Mouse (Mus musculus) heart, postnatal 0 days (tissue): Measurements from ENCODE around the gene Scamp2. TPM values are rescaled to one million over a fixed set of nuclear protein-coding genes. Genes with fewer than 3 reads are reported as not detected.

Experiments used
- ATAC-seq: fragments of 200-750 bp; cut with Nextera tagmentation; 2 replicates; pipeline ENCODE4 v1.8.0; 2017; ENCODE audit warnings: low read depth, moderate number of reproducible peaks, moderate library complexity; ENCODE audit not compliant: insufficient read depth
- DNase-seq: peaks from one replicate; pipeline ENCODE4 v3.0.0-alpha.2; 2016; ENCODE audit warnings: low spot score
- H3K27ac ChIP-seq: fragments of 300-500 bp; sonication (generic); 2 replicates; pipeline ENCODE4 v1.5.1; 2014; ENCODE audit warnings: low read depth, mild to moderate bottlenecking
- H3K27me3 ChIP-seq: fragments of 300-500 bp; sonication (generic); 2 replicates; pipeline ENCODE4 v1.6.1; 2014; ENCODE audit warnings: low read length, mixed read lengths; ENCODE audit not compliant: control insufficient read depth, insufficient read depth
- H3K36me3 ChIP-seq: fragments of 300-500 bp; sonication (generic); replicated peaks from 2 replicates; pipeline ENCODE4 v1.6.1; 2014; ENCODE audit warnings: low read length, mixed read lengths; ENCODE audit not compliant: control insufficient read depth, insufficient read depth
- H3K4me1 ChIP-seq: fragments of 300-500 bp; sonication (generic); 2 replicates; pipeline ENCODE4 v1.6.1; 2014; ENCODE audit warnings: antibody characterized with exemption; ENCODE audit not compliant: control insufficient read depth, insufficient read depth
- H3K4me2 ChIP-seq: fragments of 300-500 bp; sonication (generic); 2 replicates; pipeline ENCODE4 v1.6.1; 2014; ENCODE audit warnings: low read depth, mild to moderate bottlenecking, low read length, moderate library complexity
- H3K4me3 ChIP-seq: fragments of 300-500 bp; sonication (generic); 2 replicates; pipeline ENCODE4 v1.5.1; 2014; ENCODE audit warnings: low read depth, low read length
- H3K9ac ChIP-seq: fragments of 300-500 bp; sonication (generic); replicated peaks from 2 replicates; pipeline ENCODE4 v1.6.1; 2014; ENCODE audit warnings: low read depth, low read length, mixed read lengths
- H3K9me3 ChIP-seq: fragments of 300-500 bp; sonication (generic); replicated peaks from 2 replicates; pipeline ENCODE4 v1.6.1; 2016; ENCODE audit warnings: low read length; ENCODE audit not compliant: control insufficient read depth
- CTCF ChIP-seq: IDR thresholded peaks from 2 replicates; pipeline ENCODE4 v1.5.1; 2016; ENCODE audit warnings: antibody characterized with exemption, control low read depth, low read depth
- EP300 ChIP-seq: IDR thresholded peaks from 2 replicates; pipeline ENCODE4 v1.6.1; 2016; ENCODE audit warnings: antibody characterized with exemption, low read depth
- WGBS: fragments of 180-500 bp; shearing (Covaris S2); extraction: QIAGEN DNeasy Blood & Tissue Kit; methylation state at CpG from one replicate; pipeline ENCODE4 v1.1.7; 2014; 5-methylcytosine and 5-hydroxymethylcytosine counted together
- polyA plus RNA-seq: library from polyadenylated mRNA; unstranded; fragments of >200 nt; fragmentation: Nextera tagmentation; extraction: Ambion mirVana; gene quantifications from 2 replicates; pipeline ENCODE4 v1.2.1, GENCODE M21; 2015
- total RNA-seq: library from RNA; depleted of rRNA; stranded (reverse); fragments of >200 nt; gene quantifications from 2 replicates; pipeline ENCODE4 v1.2.3, GENCODE M21; 2014; ENCODE audit warnings: low replicate concordance; rRNA removed

The Scamp2 gene
- total and polyA plus RNA-seq, 2 experiments from 2014 or later: 45.9 to 91.7 TPM

DNA sequence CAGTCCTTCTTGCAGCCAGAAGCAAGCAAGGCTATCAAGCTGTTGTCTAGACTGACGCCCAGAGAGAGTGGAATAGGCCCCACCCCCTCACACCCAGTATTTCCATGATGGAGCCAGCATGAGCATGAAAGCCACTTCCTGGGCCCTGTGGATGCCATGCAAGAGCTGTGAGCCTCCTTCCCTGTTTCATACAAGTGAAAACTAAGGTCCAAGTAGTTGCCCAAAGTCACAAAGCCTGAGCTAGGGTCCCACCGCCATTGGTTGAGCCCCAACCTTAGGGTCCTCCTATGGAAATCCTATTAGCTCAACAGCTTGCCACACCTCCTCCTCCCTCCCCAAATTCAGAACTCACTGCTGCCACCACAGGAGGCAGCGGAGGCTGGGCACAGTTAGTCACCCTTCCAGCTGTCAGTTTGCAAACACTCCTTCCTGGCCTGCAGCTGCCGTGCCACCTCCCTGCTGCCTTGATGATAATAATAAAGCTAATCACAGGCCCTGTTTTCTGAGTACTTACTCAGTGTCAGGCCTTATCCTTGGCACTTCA, 72.8 kb downstream of the Scamp2 start:
- ATAC-seq (no peak), DNase-seq (no peak)
- H3K9ac ChIP-seq: no peak overlapping the region
- H3K27me3 ChIP-seq: no peaks in the 10 kb centered on the region
- H3K4me3 ChIP-seq: no peak overlapping the region
- no peak overlapping the region for H3K4me2 ChIP-seq
- 38% methylated on average over 4 of the region's 4 CpGs for WGBS
- H3K36me3 ChIP-seq: peaks cover 27% of the 10 kb centered on the region
- H3K9me3 ChIP-seq: no peaks in the 10 kb centered on the region
- peak overlapping the region; percentile 25; the same call in 1 of the 2 replicates for H3K27ac ChIP-seq
- H3K4me1 ChIP-seq: peaks cover 26% of the 10 kb centered on the region
- peak; percentile 31; the same call in 1 of the 2 replicates for TF ChIP-seq CTCF
- TF ChIP-seq EP300: no peak

DNA sequence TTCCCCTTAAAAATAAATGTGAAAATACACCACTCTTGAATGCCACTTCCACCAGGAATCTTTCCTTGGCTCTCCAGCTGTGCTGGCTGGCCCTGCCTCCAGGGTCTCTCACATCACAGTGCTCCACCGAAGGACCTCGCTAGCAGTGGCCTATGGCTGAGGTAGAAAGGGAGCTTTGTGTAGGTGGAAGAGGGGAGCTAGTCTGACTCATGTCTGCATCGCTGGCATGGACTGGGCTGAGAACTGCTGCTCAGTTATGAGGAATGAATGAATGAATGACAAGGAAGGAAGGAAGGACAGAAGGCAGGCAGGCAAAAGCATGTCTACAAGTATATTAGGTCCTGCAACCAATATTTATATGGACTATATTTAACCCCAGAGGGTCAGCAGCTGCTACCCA, 76.5 kb downstream of the Scamp2 start:
- Histone ChIP-seq H3K36me3 (no peaks in the 10 kb centered on the region), H3K4me3 (no peak overlapping the region), H3K27me3 (no peaks in the 10 kb centered on the region), H3K9me3 (no peaks in the 10 kb centered on the region), H3K4me2 (peak overlapping the region; percentile 50; the same call in 1 of the 2 replicates), H3K27ac (peak overlapping the region; percentile 86), H3K4me1 (peaks cover 55% of the 10 kb centered on the region), H3K9ac (0 out of 2 replicates have a peak overlapping the region, but pooled peaks have one; percentile 16)
- DNase-seq (no peak), ATAC-seq (no peak)
- 22% methylated on average over 3 of the region's 3 CpGs for WGBS
- TF ChIP-seq EP300 (no peak), CTCF (no peak)

DNA sequence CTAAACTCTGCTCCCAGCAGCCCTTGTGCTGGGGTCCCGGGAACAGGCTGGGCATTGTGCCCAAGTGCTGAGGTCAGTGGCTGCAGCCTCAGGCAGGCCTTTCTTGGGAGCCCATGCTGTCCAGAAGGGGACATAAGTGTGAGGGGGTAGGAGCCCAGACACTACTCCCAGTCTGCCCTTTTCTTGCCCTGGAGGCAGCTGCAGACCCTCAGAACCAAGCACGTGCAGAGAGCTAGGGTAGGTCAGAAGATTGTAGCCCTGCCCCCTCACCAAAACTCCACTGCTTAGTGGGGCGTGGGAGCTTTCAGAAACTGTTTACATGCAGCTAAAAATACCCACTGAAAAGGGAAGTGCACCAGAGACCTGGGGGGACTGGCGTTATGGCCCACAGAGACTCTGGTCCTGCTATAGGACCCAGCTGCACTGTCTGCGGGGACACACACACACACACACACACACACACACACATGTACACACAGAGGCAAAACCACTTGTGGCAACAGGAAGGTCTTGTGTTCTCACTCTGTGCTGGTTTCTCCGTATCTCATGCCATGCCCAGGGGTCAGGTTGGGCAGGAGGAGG, 77.1 kb downstream of the Scamp2 start:
- H3K27me3 ChIP-seq: no peaks in the 10 kb centered on the region
- ATAC-seq (peak; percentile 70), DNase-seq (peak; percentile 83)
- H3K36me3 ChIP-seq: no peaks in the 10 kb centered on the region
- H3K4me2 ChIP-seq: peak overlapping the region; percentile 50
- peaks cover 55% of the 10 kb centered on the region for H3K4me1 ChIP-seq
- 3% methylated on average over 6 of the region's 6 CpGs for WGBS
- H3K9ac ChIP-seq: peak overlapping the region; percentile 16; the same call in 1 of the 2 replicates
- 0 out of 2 replicates have a peak, but pooled peaks have one; percentile 50 for TF ChIP-seq EP300
- TF ChIP-seq CTCF: no peak
- H3K27ac ChIP-seq: peak overlapping the region; percentile 86
- no peak overlapping the region for H3K4me3 ChIP-seq
- no peaks in the 10 kb centered on the region for H3K9me3 ChIP-seq

Other genes with a start within 250 kb of the Scamp2 start
- 14.0 and 14.1 TPM in 2 replicates for gene Ppcdc, start 120.8 kb upstream of the Scamp2 start, total RNA-seq
- gene Ppcdc, start 120.8 kb upstream of the Scamp2 start, polyA plus RNA-seq: 14.1 and 14.3 TPM in 2 replicates
- gene Scamp5, start 92.9 kb upstream of the Scamp2 start, total RNA-seq: 16.1 and 19.6 TPM in 2 replicates
- gene Scamp5, start 92.9 kb upstream of the Scamp2 start, polyA plus RNA-seq: 7.0 TPM in 2 replicates
- 13.8 and 21.3 TPM in 2 replicates for gene Rpp25, start 56.9 kb upstream of the Scamp2 start, total RNA-seq
- 11.3 and 15.0 TPM in 2 replicates for gene Rpp25, start 56.9 kb upstream of the Scamp2 start, polyA plus RNA-seq
- gene Cox5a, start 39.7 kb upstream of the Scamp2 start, total RNA-seq: 1,146 and 1,154 TPM in 2 replicates
- 4,139 and 4,337 TPM in 2 replicates for gene Cox5a, start 39.7 kb upstream of the Scamp2 start, polyA plus RNA-seq
- gene Fam219b, start 23.4 kb upstream of the Scamp2 start, total RNA-seq: 4.5 and 9.2 TPM in 2 replicates
- 8.0 and 8.8 TPM in 2 replicates for gene Fam219b, start 23.4 kb upstream of the Scamp2 start, polyA plus RNA-seq
- gene Mpi, start 8.2 kb upstream of the Scamp2 start, total RNA-seq: 130 TPM in 2 replicates
- gene Mpi, start 8.2 kb upstream of the Scamp2 start, polyA plus RNA-seq: 97.7 and 99.1 TPM in 2 replicates
- 28.1 and 189 TPM in 2 replicates for gene Ulk3, start 28.5 kb downstream of the Scamp2 start, total RNA-seq
- 6.6 and 8.0 TPM in 2 replicates for gene Ulk3, start 28.5 kb downstream of the Scamp2 start, polyA plus RNA-seq
- not detected in 2 replicates for gene Cplx3, start 45.3 kb downstream of the Scamp2 start, total RNA-seq
- 0.07 TPM in 1 of 2 replicates, not detected in the other for gene Cplx3, start 45.3 kb downstream of the Scamp2 start, polyA plus RNA-seq
- 0.15 TPM in 1 of 2 replicates, not detected in the other for gene Lman1l, start 59.8 kb downstream of the Scamp2 start, total RNA-seq
- not detected in 2 replicates for gene Lman1l, start 59.8 kb downstream of the Scamp2 start, polyA plus RNA-seq
- 44.6 and 54.2 TPM in 2 replicates for gene Csk, start 92.7 kb downstream of the Scamp2 start, total RNA-seq
- 10.8 and 13.9 TPM in 2 replicates for gene Csk, start 92.7 kb downstream of the Scamp2 start, polyA plus RNA-seq
- gene Cyp1a2, start 122.8 kb downstream of the Scamp2 start, total RNA-seq: not detected in 2 replicates
- not detected in 2 replicates for gene Cyp1a2, start 122.8 kb downstream of the Scamp2 start, polyA plus RNA-seq
- not detected in 2 replicates for gene Cyp1a1, start 127.0 kb downstream of the Scamp2 start, total RNA-seq
- gene Cyp1a1, start 127.0 kb downstream of the Scamp2 start, polyA plus RNA-seq: 0.05 TPM in 1 of 2 replicates, not detected in the other
- 3.7 and 4.8 TPM in 2 replicates for gene Edc3, start 147.6 kb downstream of the Scamp2 start, total RNA-seq
- 9.5 and 10.6 TPM in 2 replicates for gene Edc3, start 147.6 kb downstream of the Scamp2 start, polyA plus RNA-seq
- 27.5 and 40.8 TPM in 2 replicates for gene Clk3, start 204.9 kb downstream of the Scamp2 start, total RNA-seq
- gene Clk3, start 204.9 kb downstream of the Scamp2 start, polyA plus RNA-seq: 31.9 and 34.8 TPM in 2 replicates